Mouse (Mus musculus) layer of hippocampus, adult 2 months (tissue): ENCODE results near the gene Clpb. TPM values are rescaled to one million over a fixed set of nuclear protein-coding genes. Genes with fewer than 3 reads are reported as not detected.
"Not testable (repeated sequence)": the region's sequence is repeated elsewhere in the genome, so short reads cannot be mapped to it uniquely, and the experiment has no call there.

Experiments used
- DNase-seq, 2 experiments: peaks; one replicate each; pipeline ENCODE4 v3.0.0; 2022; ENCODE audit warnings: low spot score in 2 of 2
- H3K27ac ChIP-seq: fragments of 200-600 bp; 2 replicates; pipeline ENCODE4 v1.8.1; 2022
- H3K4me3 ChIP-seq: fragments of 200-600 bp; 2 replicates; pipeline ENCODE4 v1.8.1; 2022; ENCODE audit warnings: mild to moderate bottlenecking
- CTCF ChIP-seq: fragments of 200-600 bp; conservative IDR thresholded peaks from 2 replicates; pipeline ENCODE4 v1.8.1; 2022; ENCODE audit warnings: antibody characterized with exemption, mild to moderate bottlenecking, moderate library complexity
- long read RNA-seq, 2 experiments: library from polyadenylated mRNA; stranded (forward); transcript quantifications; one replicate each; pipeline ENCODE4 v2.0.0; 2021; ENCODE audit warnings: borderline mapping rate in 2 of 2
- total RNA-seq, 2 experiments: library from RNA; stranded (reverse); gene quantifications; 2 replicates each; pipeline ENCODE4 v1.2.3; 2021

Gene Clpb
- total RNA-seq = 10 to 100 TPM; 53.5 to 55.0 TPM
- long read RNA-seq, experiment 1, full-length matches to known transcripts = 51 of 66 reads
- long read RNA-seq, experiment 1, partial matches to known transcripts = 6 of 66 reads
- long read RNA-seq, experiment 1, other reads (novel, unspliced or antisense) = 9 of 66 reads
- long read RNA-seq, experiment 2, full-length matches to known transcripts = 72 of 97 reads
- long read RNA-seq, experiment 2, partial matches to known transcripts = 11 of 97 reads
- long read RNA-seq, experiment 2, other reads (novel, unspliced or antisense) = 14 of 97 reads

DNA sequence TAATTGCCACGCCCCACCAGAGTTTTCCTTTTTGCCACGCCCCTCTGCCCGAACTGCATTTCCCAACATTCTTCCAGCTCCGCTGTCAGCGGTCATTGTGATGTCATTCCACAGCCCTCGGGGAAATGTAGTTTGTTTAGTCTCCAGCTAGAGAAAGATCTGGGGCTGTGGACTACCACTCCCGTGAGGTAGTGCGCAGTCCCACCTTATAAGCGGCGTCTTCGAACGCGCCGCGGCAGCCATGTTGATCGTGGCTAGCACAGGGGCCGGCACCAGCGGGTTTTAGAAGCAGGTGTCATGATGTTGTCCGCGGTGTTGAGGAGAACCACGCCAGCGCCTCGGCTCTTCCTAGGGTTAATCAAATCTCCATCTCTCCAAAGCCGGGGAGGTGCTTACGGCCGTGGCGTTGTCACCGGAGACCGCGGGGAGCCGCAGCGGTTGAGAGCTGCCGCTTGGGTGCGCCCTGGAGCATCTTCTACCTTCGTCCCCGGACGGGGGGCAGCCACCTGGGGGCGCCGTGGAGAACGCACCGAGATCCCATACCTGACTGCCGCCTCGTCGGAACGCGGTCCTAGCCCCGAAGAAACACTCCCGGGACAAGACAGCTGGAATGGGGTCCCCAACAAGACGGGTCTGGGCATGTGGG, at the start of gene Clpb:
Gene Clpb, plus strand, starts transcription at position 120 of the 646 bp plus-strand sequence.
- Histone ChIP-seq H3K27ac (peak within 1 kb of the TSS; percentile 90), H3K4me3 (peak within 1 kb of the TSS; percentile 68)
- TF ChIP-seq CTCF = peak; percentile 95
- DNase-seq = peak; percentile 92 to 98

DNA sequence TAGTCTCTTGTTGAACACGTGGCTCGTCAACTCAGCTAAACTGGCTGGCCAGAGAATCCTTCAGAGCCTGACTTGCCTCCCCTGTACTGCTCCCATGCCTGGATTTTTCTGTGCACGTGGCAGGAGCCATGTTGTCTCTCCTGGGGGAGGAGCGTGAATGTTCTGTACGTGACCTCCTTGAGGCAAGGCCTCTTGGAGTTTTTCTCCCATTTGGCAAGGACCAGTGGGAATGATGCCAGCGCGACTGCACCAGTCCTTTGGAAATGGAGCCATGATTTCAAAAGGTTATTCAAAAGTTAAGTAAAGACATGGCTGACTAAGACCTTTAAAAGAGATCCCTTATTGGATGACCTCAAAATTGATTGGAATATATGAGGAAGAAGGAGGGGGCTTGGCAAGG, 48.0 kb upstream of the Clpb start:
- DNase-seq = no peak
- Histone ChIP-seq H3K27ac (no peak overlapping the region), H3K4me3 (no peak overlapping the region)
- no peak for TF ChIP-seq CTCF

DNA sequence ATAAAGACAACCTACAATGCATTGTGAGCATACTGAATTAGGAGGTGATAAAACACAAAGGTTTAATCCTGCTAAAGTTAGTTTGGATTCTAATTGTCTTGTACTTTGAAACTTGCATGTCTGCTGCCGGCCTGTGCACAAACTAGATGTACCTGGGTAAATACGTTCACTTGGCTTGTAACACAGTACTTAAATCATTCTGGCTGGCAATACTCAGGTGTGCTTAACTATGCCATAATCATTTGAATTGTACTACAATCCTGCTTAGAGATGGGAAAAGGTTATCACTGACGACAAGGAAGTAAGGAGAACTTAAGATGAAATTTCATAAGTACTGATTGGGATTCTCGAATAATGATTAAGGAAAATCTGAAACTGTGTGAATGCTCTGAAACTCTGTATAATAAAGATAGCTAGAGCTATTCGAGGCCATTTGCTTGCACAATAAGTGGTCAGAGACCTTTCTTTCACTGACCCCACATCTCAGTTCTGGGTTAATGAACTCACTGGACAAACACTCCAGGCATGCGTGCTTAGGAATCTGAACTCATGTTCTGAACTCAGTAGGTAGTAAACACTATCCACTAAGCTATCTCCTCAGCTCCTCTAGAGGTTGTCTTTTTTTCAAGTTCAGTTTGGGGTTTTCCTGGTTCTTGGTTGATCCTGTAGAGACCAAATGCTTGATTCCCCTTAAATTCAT, 47.1 kb upstream of the Clpb start:
- H3K4me3 ChIP-seq = no peak overlapping the region
- H3K27ac ChIP-seq = no peak overlapping the region
- no peak for DNase-seq
- TF ChIP-seq CTCF = no peak

DNA sequence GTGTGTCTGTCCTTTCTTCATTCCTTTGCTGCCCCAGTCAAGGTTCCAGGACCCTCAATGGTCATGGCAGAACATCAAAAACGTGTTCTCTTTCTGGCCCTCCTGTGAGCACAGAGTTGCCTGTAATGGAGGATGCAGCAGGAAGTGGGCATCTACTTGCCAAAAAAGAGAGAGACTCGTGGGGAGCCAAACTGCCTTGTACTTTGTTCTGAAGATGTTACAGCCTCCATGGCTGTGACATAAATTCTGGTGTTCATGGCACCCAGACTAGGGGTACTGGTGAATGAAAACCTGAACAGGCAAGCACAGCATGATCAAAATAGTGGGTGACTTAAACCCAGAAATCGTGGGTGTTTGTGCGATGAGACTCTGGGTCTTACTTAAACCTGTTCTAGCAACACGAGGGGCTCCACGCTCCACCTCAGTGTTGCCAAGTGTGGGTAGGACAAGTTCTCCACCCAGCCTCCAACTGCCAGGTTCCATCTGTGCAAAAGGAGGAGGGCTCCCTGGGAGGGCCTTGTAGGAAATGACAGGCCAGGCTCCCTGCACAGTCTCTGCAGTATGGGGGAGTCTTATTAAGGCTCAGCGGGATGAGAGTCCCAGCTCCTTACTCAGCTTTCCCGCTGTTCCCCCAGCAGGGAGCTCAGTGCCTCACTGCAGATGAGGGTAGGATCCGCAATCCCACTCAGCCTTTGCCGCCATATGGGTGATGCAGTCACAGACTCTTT, 45.8 kb upstream of the Clpb start:
- peak overlapping the region; percentile 82 for H3K27ac ChIP-seq
- peak; percentile 66 to 91 for DNase-seq
- no peak for TF ChIP-seq CTCF
- no peak overlapping the region for H3K4me3 ChIP-seq

DNA sequence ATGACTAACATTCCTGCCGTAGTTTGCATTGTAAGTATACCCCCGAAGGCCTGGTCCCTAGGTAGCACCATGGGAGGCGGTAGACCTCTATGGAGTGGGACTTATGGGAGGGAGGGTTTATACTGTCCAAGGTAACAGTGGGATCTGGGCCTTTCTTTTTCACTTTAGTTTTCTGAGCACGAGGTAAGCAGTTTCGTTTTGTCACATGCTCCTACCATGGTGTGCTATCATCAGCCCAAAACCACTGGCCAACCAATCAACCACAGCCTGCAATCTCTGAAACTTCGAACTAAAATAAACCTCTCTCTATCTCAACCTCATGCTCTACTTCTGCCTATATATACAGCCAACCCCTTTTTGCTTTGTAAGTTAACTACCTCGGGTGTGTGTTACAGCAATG, 45.2 kb upstream of the Clpb start:
- Histone ChIP-seq H3K27ac (peak overlapping the region; percentile 82), H3K4me3 (no peak overlapping the region)
- no peak for DNase-seq
- no peak for TF ChIP-seq CTCF

DNA sequence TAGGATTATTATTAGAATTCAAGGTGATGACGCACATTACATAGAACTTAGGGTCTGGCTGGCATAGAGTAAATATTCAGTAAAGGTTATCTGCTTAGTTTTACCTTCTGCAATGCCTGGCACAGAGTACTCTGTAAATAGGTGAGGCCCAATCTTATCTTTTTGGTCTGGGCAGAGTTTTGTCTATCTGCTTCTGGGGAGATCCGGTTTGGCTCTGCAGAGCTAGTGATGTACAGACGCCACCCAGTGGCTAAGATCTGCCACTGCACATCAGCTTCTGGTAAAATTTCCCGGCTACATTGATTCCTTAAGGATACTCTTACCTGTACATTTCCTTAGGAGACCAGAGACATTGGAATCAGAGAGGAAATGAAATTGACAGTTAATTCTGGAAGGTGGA, 43.1 kb upstream of the Clpb start:
- TF ChIP-seq CTCF = peak; percentile 92
- H3K4me3 ChIP-seq = no peak overlapping the region
- peak; percentile 48 to 68 for DNase-seq
- H3K27ac ChIP-seq = no peak overlapping the region

DNA sequence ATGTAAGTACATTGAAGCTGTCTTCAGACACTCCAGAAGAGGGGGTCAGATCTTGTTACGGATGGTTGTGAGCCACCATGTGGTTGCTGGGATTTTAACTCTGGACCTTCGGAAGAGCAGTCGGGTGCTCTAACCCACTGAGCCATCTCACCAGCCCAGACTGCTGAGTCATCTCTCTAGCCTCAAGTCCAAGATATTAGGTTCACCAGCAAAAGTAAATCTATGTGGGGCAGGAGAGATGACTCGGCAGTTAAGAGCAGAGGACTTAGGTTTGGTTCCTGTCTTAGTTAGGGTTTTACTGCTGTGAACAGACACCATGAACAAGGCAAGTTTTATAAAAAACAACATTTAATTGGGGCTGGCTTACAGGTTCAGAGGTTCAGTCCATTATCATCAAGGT, 41.6 kb upstream of the Clpb start:
- H3K4me3 ChIP-seq, DNase-seq, H3K27ac ChIP-seq: not testable (repeated sequence)

DNA sequence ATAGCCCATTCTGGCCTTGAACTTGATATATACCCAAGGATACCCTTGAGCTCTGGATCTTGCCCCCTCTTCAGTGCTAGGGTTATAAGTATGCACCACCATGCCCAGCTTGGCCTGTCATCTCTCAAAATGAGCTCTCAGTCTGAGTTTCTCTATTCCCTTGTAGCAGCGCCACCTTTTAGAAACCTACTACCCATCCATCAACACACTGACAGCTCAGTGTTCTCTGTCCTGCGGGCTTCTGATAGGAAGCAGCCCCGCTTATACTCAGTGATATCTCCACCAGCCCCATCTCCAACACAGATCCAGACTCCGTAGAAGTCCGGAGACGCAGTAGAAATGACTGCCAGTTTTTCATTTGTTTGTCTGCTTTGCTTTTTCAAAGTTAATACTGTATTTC, 39.1 kb upstream of the Clpb start:
- no peak for TF ChIP-seq CTCF
- peak overlapping the region; percentile 82 for H3K27ac ChIP-seq
- H3K4me3 ChIP-seq = no peak overlapping the region
- DNase-seq = no peak

DNA sequence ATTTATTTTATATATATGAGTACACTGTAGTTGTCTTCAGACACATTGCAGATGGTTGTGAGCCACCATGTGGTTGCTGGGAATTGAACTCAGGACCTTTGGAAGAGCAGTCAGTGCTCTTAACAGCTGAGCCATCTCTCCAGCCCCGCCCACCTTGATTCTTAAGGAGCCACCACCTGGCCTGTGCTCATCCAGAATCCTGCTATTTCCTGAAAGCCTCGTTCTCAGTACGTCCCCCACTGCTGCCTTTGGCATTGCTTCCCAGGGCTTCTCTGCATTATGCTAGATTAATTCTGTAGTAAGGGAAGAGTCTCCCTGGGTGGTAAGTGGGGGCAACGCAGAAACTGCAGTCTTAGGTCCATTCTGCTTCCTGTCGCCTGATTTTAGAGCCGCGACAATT, 36.3 kb upstream of the Clpb start:
- H3K27ac ChIP-seq = peak overlapping the region; percentile 70
- not testable (repeated sequence) for H3K4me3 ChIP-seq, DNase-seq

DNA sequence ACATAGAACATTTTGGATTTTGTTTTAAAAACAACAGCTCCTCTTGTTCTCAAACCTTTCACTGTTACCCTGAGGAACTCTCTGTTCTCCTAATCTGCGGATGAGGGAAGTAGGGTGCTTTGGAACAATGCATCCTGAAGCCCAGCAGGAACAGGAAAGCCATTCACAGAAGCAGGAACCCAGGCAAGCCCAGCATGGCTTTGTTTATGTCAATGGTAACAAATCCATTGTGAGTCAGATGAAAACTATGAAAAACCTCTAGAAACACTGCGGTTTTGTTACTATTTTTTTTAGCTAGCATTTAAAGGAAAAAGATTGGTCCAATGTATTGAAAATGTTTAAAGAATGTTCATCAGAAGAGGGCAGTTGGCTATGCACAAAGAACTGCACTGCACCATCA, 35.0 kb upstream of the Clpb start:
- peak overlapping the region; percentile 70; the same call in 1 of the 2 replicates for H3K27ac ChIP-seq
- no peak for TF ChIP-seq CTCF
- no peak overlapping the region for H3K4me3 ChIP-seq
- DNase-seq = no peak

DNA sequence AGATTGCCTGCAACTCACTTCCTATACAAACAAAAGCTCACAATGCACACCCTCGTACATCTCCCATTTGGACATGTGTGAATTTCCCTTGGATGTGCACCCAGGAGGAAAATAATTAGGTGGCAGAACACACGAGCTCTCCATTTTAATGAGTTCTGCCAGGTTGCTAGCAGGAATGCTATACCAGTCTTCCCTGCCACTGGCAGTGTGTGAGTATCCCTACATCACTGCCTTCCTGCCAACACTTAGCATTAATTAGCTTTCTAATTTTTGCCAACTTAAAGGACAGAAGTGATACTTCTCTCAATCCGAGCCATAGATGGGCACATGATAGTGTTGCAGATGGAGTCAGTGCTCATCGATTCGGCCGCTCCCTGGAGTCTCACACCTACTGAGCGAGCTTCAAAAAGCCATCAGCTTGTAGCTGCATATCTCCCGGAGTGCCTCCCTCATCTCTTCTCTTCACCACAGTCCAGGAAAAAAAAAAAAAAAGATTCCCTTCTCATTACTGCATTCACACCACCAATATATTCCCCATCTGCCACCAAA, 29.7 kb upstream of the Clpb start:
- TF ChIP-seq CTCF = no peak
- no peak for DNase-seq
- Histone ChIP-seq H3K27ac (no peak overlapping the region), H3K4me3 (no peak overlapping the region)

DNA sequence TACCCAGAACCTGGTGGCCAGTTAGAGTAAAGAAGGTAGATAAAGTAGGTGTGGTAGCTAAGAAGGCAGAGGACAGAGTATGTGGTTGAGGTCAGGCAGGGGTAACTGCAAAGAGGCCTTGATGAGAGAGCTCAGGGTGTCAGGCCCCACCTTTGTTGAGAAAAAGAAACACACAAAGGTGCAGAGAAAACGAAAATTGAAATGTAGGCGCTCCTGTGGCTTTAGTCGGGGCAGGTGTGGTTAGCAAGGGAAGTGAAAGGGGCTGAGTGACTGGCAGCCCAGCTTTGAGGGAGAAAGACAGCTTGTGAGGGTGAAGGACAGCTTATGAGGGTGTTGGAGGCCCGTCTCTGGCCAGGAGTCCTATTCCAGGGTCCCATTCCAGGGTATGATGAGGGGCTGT, 28.9 kb upstream of the Clpb start:
- TF ChIP-seq CTCF = no peak
- no peak overlapping the region for H3K27ac ChIP-seq
- no peak for DNase-seq
- H3K4me3 ChIP-seq = no peak overlapping the region

DNA sequence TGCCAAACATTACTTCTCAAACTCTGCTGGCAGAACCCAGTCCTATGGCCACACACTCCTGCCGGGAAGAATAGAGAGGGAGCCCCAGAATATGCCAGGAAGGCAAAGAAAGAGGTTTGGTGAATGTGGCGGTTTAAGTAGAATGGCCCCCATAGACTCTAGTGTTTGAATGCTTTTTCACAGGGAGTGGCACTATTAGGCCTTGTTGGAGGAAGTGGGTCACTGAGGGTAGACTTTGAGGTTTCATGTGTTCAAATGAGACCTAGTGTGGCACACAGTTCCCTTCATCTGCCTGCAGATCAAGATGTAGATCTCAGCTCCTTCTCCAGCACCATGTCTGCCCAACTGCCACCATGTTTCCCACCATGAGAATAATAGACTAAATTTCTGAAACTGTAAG, 27.4 kb upstream of the Clpb start:
- H3K27ac ChIP-seq = no peak overlapping the region
- H3K4me3 ChIP-seq = no peak overlapping the region
- DNase-seq = no peak
- TF ChIP-seq CTCF = no peak
